Mouse (Mus musculus) ovary, postnatal 10 days (tissue): ENCODE results near the gene Hspb2.

ENCODE experiments used
- DNase-seq: peaks from one replicate; pipeline ENCODE4 v3.0.0; 2022; ENCODE audit warnings: low spot score

Hspb2 gene

GRCm38 (mm10) chr9:50711337-50711736, 40.8 kb downstream of the Hspb2 start:
- DNase-seq, result no peak

GRCm38 (mm10) chr9:50709108-50709507, 43.0 kb downstream of the Hspb2 start:
- DNase-seq, result no peak

- no peak for DNase-seq
Measured at GRCm38 (mm10) chr9:50704907-50705306, 47.2 kb downstream of the Hspb2 start.
